Mouse (Mus musculus): ENCODE data around the gene Ethe1. TPM values are rescaled to one million over a fixed set of nuclear protein-coding genes. Genes with fewer than 3 reads are reported as not detected.

Gene Ethe1
- polyA plus RNA-seq, 1 experiment from 2014 or later = 23.2 TPM

- H3K9me3 ChIP-seq (replicated peaks; ENCODE audit: control insufficient read depth, low read length) = no peaks in the 10 kb centered on the region
- WGBS = 79% methylated on average over 15 of the region's 15 CpGs
- H3K27ac ChIP-seq (ENCODE audit: low read depth, low read length) = no peak overlapping the region
- peaks cover 1% of the 10 kb centered on the region; the same call in 1 of the 2 replicates for H3K4me1 ChIP-seq (ENCODE audit: control insufficient read depth, insufficient read depth, low read length)
- H3K27me3 ChIP-seq (replicated peaks; ENCODE audit: control insufficient read depth, insufficient read depth, low read length) = no peaks in the 10 kb centered on the region
- no peak overlapping the region for H3K4me2 ChIP-seq (ENCODE audit: low read length)
- no peak overlapping the region for H3K9ac ChIP-seq (ENCODE audit: low read length)
- H3K4me3 ChIP-seq (ENCODE audit: low read depth, low read length) = no peak overlapping the region
- no peaks in the 10 kb centered on the region for H3K36me3 ChIP-seq (ENCODE audit: control insufficient read depth, insufficient read depth, low read length)
- DNase-seq (ENCODE audit: low spot score) (no peak), ATAC-seq (no peak)
Observed at GRCm38 (mm10) chr7:24599211-24600067, 12.1 kb downstream of the Ethe1 start.

GRCm38 (mm10) chr7:24600941-24601597, 13.7 kb downstream of the Ethe1 start:
- Histone ChIP-seq H3K27me3 (replicated peaks; ENCODE audit: control insufficient read depth, insufficient read depth, low read length) (no peaks in the 10 kb centered on the region), H3K4me3 (ENCODE audit: low read depth, low read length) (peak overlapping the region; percentile 3; the same call in 1 of the 2 replicates)
- WGBS = 6% methylated on average over 13 of the region's 13 CpGs

DNA sequence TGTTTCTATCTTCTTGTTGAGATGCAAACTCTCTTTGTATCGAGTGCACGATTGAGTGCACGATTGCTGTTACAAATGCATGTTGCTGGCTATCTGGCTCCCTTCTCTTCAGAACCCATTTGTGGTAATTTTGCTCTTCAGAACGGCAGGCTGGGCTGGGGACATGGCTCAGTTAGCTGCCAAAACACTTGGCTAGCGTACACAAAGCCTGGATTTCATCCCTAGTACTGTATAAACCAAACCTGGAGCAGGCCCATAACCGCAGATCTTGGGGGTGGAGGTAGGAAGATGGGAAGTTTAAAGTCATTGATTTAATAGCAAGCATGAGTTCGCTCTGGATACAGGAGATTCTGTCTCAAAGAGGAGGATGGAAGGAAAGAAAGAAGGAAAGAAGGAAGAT, 18.2 kb downstream of the Ethe1 start:
- H3K27me3 ChIP-seq (replicated peaks; ENCODE audit: control insufficient read depth, insufficient read depth, low read length) = peaks cover 12% of the 10 kb centered on the region
- H3K9ac ChIP-seq (ENCODE audit: low read length) = no peak overlapping the region
- DNase-seq (ENCODE audit: low spot score) (no peak), ATAC-seq (no peak)
- no peak overlapping the region for H3K4me2 ChIP-seq (ENCODE audit: low read length)
- no peak overlapping the region for H3K4me3 ChIP-seq (ENCODE audit: low read depth, low read length)
- H3K27ac ChIP-seq (ENCODE audit: low read depth, low read length) = no peak overlapping the region
- peaks cover 3% of the 10 kb centered on the region; the same call in 1 of the 2 replicates for H3K4me1 ChIP-seq (ENCODE audit: control insufficient read depth, insufficient read depth, low read length)
- H3K36me3 ChIP-seq (ENCODE audit: control insufficient read depth, insufficient read depth, low read length) = no peaks in the 10 kb centered on the region
- H3K9me3 ChIP-seq (replicated peaks; ENCODE audit: control insufficient read depth, low read length) = no peaks in the 10 kb centered on the region
- WGBS = 84% methylated on average over 7 of the region's 7 CpGs

More at GRCm38 (mm10) chr7:24600941-24601597, 13.7 kb downstream of the Ethe1 start:
- Histone ChIP-seq H3K36me3 (ENCODE audit: control insufficient read depth, insufficient read depth, low read length) (no peaks in the 10 kb centered on the region), H3K9ac (ENCODE audit: low read length) (peak overlapping the region; percentile 45; the same call in 1 of the 2 replicates), H3K9me3 (replicated peaks; ENCODE audit: control insufficient read depth, low read length) (no peaks in the 10 kb centered on the region), H3K27ac (ENCODE audit: low read depth, low read length) (no peak overlapping the region), H3K4me1 (ENCODE audit: control insufficient read depth, insufficient read depth, low read length) (no peaks in the 10 kb centered on the region), H3K4me2 (ENCODE audit: low read length) (peak overlapping the region; percentile 37)
- ATAC-seq (peak; percentile 96), DNase-seq (ENCODE audit: low spot score) (peak; percentile 98)

DNA sequence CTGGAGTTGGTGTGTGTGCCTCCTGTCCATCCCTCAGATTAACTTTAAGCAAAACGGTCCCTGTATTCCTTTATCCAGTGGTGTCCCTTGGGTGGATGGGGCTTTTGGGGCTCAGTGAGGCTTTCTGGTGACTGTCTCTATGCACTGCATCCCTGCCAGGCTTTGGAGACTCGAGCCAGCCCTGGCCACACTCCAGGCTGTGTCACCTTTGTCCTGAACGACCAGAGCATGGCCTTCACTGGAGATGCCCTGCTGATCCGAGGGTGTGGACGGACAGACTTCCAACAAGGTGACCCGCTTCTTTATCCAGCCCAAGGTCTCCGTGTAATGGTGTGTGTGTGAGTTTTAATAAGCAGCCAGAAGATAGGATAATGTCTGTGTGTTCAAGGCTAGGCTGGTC, 18.7 kb downstream of the Ethe1 start:
- Histone ChIP-seq H3K4me1 (ENCODE audit: control insufficient read depth, insufficient read depth, low read length) (peaks cover 6% of the 10 kb centered on the region; the same call in 1 of the 2 replicates), H3K9ac (ENCODE audit: low read length) (no peak overlapping the region), H3K27me3 (replicated peaks; ENCODE audit: control insufficient read depth, insufficient read depth, low read length) (peaks cover 17% of the 10 kb centered on the region), H3K9me3 (replicated peaks; ENCODE audit: control insufficient read depth, low read length) (no peaks in the 10 kb centered on the region), H3K36me3 (ENCODE audit: control insufficient read depth, insufficient read depth, low read length) (no peaks in the 10 kb centered on the region), H3K27ac (ENCODE audit: low read depth, low read length) (no peak overlapping the region), H3K4me2 (ENCODE audit: low read length) (no peak overlapping the region), H3K4me3 (ENCODE audit: low read depth, low read length) (no peak overlapping the region)
- DNase-seq (ENCODE audit: low spot score) (no peak), ATAC-seq (no peak)
- 84% methylated on average over 7 of the region's 7 CpGs for WGBS

GRCm38 (mm10) chr7:24608017-24608416, 20.7 kb downstream of the Ethe1 start:
- H3K4me1 ChIP-seq (ENCODE audit: control insufficient read depth, insufficient read depth, low read length) = peaks cover 10% of the 10 kb centered on the region; the same call in 1 of the 2 replicates
- H3K4me2 ChIP-seq (ENCODE audit: low read length) = no peak overlapping the region
- peaks cover 33% of the 10 kb centered on the region for H3K27me3 ChIP-seq (replicated peaks; ENCODE audit: control insufficient read depth, insufficient read depth, low read length)
- no peaks in the 10 kb centered on the region for H3K9me3 ChIP-seq (replicated peaks; ENCODE audit: control insufficient read depth, low read length)
- H3K9ac ChIP-seq (ENCODE audit: low read length) = no peak overlapping the region
- H3K27ac ChIP-seq (ENCODE audit: low read depth, low read length) = no peak overlapping the region
- no peaks in the 10 kb centered on the region for H3K36me3 ChIP-seq (ENCODE audit: control insufficient read depth, insufficient read depth, low read length)
- WGBS = 59% methylated on average over 6 of the region's 6 CpGs
- ATAC-seq = peak; percentile 91
- H3K4me3 ChIP-seq (ENCODE audit: low read depth, low read length) = no peak overlapping the region
- DNase-seq (ENCODE audit: low spot score) = peak; percentile 80

GRCm38 (mm10) chr7:24608561-24608960, 21.2 kb downstream of the Ethe1 start:
- peaks cover 38% of the 10 kb centered on the region for H3K27me3 ChIP-seq (replicated peaks; ENCODE audit: control insufficient read depth, insufficient read depth, low read length)
- H3K27ac ChIP-seq (ENCODE audit: low read depth, low read length) = no peak overlapping the region
- no peak overlapping the region for H3K4me2 ChIP-seq (ENCODE audit: low read length)
- no peaks in the 10 kb centered on the region for H3K36me3 ChIP-seq (ENCODE audit: control insufficient read depth, insufficient read depth, low read length)
- peaks cover 10% of the 10 kb centered on the region; the same call in 1 of the 2 replicates for H3K4me1 ChIP-seq (ENCODE audit: control insufficient read depth, insufficient read depth, low read length)
- ATAC-seq (no peak), DNase-seq (ENCODE audit: low spot score) (no peak)
- no peak overlapping the region for H3K9ac ChIP-seq (ENCODE audit: low read length)
- no peaks in the 10 kb centered on the region for H3K9me3 ChIP-seq (replicated peaks; ENCODE audit: control insufficient read depth, low read length)
- WGBS = 71% methylated on average over 8 of the region's 8 CpGs
- H3K4me3 ChIP-seq (ENCODE audit: low read depth, low read length) = no peak overlapping the region

GRCm38 (mm10) chr7:24610144-24610878, 23.0 kb downstream of the Ethe1 start, which contains the start of gene Phldb3:
Gene Phldb3 (plus strand): TSS chr7:24610763.
- Histone ChIP-seq H3K36me3 (ENCODE audit: control insufficient read depth, insufficient read depth, low read length) (no peaks in the 10 kb centered on the region), H3K27ac (ENCODE audit: low read depth, low read length) (no peak within 1 kb of the TSS), H3K27me3 (replicated peaks; ENCODE audit: control insufficient read depth, insufficient read depth, low read length) (peaks cover 39% of the 10 kb centered on the region), H3K4me2 (ENCODE audit: low read length) (peak within 1 kb of the TSS; percentile 48), H3K9ac (ENCODE audit: low read length) (peak within 1 kb of the TSS; percentile 35; the same call in 1 of the 2 replicates), H3K4me3 (ENCODE audit: low read depth, low read length) (peak within 1 kb of the TSS; percentile 29), H3K9me3 (replicated peaks; ENCODE audit: control insufficient read depth, low read length) (no peaks in the 10 kb centered on the region), H3K4me1 (ENCODE audit: control insufficient read depth, insufficient read depth, low read length) (peaks cover 10% of the 10 kb centered on the region; the same call in 1 of the 2 replicates)
- ATAC-seq (peak; percentile 11; the same call in 1 of the 2 replicates), DNase-seq (ENCODE audit: low spot score) (no peak)
- WGBS = 3% methylated on average over 24 of the region's 27 CpGs

- under 1% methylated on average over 36 of the region's 36 CpGs for whole genome bisulfite sequencing
- Histone ChIP-seq H3K36me3 (ENCODE audit: control insufficient read depth, insufficient read depth, low read length) (no peaks in the 10 kb centered on the region), H3K27me3 (replicated peaks; ENCODE audit: control insufficient read depth, insufficient read depth, low read length) (peaks cover 39% of the 10 kb centered on the region), H3K9ac (ENCODE audit: low read length) (peak overlapping the region; percentile 35; the same call in 1 of the 2 replicates), H3K4me1 (ENCODE audit: control insufficient read depth, insufficient read depth, low read length) (peaks cover 10% of the 10 kb centered on the region; the same call in 1 of the 2 replicates), H3K9me3 (replicated peaks; ENCODE audit: control insufficient read depth, low read length) (no peaks in the 10 kb centered on the region), H3K27ac (ENCODE audit: low read depth, low read length) (no peak overlapping the region), H3K4me3 (ENCODE audit: low read depth, low read length) (peak overlapping the region; percentile 29), H3K4me2 (ENCODE audit: low read length) (peak overlapping the region; percentile 48)
- DNase-seq (ENCODE audit: low spot score) (peak; percentile 59), ATAC-seq (peak; percentile 45)
Observed at GRCm38 (mm10) chr7:24610879-24611494, 23.6 kb downstream of the Ethe1 start.
